Mouse (Mus musculus): ENCODE data around the gene Hook2.
A peak's percentile ranks its signal among the peaks of the same experiment; 100 is the strongest.

Hook2 gene

DNA sequence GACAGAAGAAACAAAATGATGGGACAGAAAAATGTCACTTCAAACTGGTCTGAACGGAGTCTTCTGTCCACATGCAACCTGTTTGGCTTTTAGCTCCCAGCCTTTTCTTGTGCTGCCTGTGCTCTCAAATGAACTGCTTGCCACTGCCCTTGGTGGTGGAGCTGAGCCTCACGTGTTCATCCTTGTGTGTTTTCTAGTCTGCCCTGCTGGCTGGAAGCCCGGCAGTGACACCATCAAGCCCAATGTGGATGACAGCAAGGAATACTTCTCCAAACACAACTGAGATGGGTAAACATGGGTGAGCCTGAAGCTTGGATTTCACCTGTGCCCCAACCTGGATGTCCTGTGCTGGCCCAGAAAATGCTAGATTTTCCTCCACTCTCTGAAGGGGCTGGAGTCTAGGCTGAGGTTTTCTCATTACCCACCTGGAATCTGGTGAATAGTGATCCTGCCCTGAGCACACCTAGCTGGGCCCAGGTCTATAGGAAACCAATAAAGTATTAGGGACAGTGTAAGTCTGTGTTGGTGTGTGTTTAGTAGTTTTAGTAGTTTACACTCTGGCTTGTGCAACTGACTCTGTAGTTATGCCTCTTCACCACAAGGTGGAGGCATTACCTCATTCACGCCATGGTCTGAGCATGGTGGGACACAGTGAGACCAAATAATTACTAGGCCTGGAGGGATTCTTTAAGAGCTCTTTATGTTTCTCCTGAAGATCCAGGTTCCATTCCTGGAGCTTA, 16.4 kb upstream of the Hook2 start:
- peak in 1 of 2 experiments; percentile 55 for DNase-seq

DNA sequence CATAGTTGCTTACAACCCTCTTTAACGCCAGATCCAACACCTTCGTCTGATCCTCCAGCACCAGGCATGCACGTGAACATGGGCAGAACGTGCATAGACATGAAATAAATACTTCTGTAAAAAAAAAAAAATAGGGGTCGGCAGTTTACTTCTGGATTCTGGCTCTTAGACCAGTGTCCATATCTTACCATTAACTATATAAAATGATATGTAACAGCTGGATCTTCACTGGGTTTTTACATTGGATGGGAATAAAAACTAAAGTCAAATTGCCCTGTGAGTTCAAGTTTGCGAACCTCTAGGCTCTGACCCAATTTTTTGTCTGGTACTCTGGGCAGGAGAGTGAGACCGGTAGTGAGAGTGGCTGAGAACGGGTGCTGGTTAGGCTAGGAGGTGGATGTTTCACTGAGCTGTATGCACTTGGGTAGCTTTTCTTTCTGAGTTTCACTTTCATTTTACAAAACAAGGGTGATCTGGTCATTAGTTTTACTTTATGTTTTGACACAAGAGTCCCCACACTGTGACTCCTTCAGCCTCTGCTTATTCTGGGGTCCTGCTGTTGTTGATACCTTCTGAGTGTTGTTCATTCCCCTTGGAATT, 15.8 kb upstream of the Hook2 start:
- no peak for DNase-seq

DNA sequence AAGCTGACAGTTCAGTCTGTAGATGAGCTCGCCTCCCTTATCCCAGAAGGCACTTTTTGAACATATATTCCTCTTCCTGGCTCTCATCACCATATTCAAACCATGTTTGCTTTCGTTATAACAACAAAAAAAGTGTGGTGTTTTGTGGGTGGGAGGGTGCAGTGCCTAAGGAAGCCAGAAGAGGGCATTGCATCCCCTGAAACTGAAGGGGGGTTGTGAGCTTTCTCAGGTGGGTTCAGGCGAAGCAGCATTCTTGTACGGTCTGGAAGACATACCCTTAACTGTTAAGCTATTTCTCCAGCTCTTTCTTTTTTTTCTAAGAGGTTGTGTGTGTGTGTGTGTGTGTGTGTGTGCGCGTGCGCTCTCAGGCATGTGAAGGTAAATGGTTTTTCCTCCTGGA, 15.0 kb upstream of the Hook2 start:
- DNase-seq: peak; percentile 49 to 51

DNA sequence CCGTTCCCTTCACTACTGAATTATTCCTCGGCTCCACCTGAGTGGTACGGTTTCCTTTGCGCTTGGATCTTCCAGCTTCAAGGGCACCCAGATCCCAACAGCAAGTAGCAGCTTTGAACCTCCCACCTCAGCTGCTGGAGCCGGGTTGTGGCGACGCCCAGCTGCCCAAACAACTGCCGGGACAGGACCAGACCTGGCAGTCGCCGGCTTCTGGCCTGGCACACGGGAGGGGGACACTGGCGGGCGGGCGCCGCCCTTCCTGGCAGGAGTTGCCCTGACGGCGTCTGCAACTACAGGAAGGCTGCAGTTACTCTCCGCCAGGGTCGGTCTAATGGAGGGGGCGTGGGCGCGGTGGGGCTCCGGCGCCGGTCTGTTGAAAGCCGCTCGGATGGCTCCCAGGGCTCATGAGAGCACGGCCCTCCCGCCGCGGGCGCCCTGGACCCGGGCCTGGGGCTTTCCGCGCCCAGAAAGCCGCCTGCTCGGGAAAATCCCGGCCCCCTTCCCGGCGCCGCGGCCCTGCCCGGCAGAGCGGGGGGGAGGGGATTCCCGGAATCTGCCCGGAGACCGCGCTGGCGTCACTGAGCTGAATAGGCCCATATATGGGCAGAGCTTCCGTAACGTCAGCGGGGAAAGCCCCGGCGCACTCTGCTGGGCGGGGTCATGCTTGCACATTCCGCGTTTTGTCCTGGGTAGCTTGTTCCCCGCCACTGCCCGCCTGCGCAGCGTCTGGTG, 14.2 kb upstream of the Hook2 start:
- DNase-seq: peak; percentile 92 to 93

DNA sequence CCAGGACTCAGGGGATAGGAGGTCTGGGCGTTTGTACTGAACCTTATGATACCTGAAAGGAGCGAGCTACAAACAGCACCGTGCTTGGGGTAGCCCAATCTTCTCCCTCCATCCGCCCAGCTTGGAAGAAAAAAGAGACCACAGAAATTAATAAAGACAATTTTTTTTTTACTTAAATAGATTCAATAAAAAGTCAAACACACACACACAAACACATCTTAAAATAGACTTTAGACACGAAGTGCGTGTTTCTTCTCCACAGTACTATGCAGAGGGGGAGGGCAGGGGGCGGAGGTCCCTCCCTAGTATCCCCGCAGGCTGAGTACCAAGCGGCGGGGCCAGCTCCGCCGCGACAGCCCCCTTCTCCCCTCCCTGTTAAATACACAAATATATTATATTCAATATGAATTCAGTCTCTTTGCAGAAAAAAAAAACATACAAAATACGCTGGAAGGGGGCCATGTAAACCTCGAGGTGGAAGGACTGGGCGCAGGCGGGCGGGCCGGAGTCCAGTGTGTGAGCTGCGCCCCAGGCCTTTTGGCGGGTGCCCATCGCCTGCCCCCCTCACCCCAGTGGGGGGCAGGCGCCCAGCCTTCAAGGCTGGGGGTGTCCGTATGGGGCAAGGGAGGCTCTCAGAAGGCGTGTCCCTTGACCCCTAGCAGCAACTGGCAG, 13.5 kb upstream of the Hook2 start:
- DNase-seq: no peak

DNA sequence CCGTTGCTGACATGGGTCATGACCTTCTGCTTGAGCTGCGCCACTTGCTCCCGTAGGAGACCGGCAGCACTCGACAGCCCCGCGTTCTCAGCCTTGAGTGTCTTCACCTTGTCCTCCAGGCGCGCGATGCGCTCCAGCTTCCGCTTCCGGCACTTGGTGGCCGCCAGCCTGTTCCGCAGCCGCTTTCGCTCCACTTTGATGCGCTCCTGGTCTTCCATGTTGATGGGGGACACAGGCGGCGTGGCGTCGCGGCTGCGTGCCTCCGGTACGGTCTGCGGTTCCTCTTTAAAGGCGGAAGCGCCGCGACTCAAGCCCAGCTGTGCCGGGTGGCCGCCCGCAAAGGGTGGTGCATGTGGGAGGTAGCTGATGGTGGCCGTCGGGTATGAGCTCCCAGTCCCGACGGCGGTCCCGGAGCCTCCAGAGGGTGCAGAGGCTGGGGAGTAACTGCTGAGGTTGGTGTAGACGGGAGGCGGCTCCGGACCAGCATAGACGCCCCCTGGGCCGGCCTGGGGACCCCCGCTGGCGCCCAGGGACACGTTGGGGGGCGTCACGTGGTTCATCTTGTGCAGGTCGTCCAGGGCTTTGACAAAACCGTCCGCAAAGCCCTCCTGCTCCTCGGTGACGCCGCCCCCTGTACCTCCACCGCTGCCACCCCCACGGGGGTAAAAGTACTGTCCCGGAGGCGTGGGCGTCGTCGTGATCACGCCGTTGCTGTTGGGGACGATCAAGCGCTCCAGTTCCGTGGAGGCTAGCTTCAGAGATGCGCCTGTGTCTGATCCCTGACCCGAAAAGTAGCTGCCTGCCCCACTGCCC, 12.8 kb upstream of the Hook2 start:
- peak; percentile 47 to 50 for DNase-seq

DNA sequence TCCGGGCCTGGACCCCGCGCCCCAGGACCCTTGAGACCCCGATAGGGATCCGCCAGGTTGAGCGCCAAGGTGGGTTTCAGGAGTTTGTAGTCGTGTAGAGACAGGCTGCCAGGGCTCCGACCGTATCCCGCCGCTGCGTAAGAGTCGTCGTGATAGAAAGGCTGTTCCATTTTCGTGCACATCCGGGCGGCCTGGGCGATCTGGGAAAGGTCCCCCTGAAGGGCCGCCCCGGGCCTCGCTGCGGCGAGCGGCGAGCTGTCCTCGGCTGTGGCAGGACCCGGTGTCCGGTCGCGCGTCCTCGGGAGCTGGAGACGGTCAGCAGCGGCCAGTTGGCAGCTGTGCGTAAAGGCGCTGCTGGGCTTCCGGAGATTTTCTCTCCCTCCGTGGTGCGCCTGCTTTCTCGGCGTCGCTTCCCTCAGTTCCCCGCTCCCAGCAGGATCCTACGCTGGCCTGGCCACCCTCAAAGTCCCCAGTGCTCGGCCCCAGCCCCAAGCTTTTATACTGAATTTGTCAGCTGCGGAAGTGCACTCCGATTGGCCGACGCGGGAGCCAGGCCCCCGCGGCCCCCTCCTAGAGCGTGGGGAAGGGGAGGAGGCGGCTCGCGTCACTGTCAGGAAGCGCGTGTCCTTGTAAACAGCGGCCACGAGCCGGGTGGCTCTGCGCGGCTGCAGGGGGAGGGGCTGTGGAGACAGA, 12.0 kb upstream of the Hook2 start, which contains the start of gene Junb:
Junb (minus strand) TSS at position 471 of the 693 bp plus-strand sequence.
- DNase-seq: peak; percentile 84 to 87

DNA sequence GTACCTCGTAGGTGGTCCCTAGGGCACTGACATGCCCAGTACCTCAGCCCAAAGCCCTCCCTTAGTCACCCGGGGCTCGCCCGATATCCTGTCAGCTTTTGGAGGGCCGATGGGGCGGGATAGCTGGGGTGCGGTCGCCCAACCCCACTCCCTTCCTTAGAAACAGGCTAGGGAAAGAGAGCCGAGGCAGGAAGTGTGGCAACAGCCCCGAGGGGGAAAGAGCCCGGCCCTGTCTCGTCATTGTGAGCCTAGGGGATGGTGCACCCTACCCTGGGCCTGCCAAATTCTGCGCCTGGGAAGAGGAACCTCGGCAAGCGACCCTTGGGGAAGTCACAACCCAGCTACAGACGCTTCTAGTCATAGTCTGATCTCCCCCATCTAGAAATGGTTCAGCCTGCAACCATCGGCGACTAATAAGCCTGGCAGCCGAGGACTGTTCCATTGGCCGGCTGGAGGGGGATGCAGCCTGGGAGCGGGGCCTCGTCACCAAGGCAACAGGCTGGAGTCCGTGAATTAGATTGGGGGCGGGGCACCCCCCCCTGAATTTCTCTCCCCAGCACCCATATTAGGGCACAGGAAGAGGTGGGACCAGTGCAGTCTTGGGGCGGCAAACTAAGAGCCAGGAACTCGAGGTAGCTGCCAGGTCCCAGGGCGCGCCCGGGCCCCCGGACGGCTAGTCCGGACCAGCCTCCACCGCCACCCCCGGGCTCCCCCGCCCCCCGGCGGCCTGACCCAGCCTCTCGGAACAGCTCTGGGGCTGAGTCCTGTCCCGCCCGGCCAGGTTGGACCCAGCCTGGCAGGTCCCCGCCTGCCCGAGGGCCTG, 10.6 kb upstream of the Hook2 start:
- DNase-seq: peak; percentile 85 to 88

DNA sequence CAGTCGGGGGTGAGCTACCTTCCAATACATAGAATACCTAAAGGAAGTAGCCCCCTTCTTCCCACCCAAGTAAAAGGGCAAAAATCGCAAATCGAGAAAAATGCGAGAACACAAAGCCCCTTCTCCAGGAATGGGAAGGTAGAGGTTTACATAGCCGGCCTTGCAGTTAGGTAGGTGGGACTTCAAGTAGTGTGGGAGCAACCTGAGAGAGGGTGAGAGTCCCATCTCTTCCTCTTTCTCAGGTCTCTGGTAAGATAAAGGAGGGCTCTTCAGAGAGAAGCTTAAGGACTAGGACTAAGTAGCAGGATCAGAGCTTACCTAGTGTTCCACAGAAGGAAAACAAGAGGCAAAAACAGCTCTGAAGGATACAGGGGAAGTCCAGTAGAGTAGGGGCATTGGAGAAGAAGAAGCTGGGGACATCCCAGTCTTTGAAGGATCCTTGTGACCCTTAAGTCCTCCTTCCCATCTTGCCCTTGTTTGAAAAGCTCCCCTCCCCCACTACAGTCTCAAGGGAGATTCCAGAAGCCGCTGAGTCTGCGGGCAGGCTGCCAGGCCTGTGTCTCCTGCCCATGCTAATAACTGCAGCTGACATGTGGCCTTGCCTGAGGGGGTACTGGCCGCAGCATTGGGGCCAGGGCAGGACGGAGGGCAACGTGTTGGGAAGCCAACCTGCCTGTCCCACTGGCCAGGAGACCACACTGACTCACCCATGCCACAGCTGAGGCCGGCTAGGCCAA, 9.6 kb upstream of the Hook2 start:
- peak; percentile 50 to 53 for DNase-seq

DNA sequence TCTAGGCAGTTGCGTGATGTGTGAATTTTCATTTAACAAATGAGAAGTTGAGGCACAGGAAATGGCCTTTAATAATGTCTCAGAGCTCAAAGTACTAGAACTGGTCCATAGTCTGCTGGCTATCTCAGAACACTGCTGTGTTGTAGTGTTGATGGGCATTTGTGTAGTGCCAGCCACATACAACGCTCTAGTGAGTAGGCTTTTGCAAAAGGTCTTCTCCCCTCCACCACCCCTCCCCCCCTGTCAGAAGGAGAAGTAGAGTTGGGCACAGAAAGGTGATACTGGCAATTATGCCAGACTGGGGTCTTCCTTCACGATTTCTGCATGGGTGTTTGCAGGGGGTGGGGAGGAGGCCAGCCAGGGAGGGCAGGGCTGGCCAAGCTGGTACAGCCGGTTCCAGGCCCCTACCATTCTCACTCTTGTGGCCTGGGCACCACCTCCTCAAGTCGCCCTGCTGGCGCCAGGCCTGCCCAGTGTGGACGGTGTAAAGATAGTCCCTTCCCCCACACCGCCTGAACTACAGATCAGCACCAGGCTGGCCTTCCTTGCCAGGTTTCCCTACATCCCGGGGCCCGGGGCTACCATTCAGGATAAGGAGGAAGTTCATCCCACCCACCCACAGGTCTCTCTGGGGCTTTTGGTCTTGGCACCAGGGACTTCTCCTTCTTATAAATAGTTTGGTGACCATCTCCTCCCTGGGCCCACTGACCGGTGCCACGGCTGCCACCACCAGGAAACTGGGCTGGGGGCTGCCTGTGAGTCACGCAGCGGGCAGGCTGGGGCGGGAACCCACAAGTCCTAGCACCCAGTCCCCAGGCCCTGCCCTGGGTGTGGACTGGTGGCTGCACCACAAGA, 8.5 kb upstream of the Hook2 start:
- DNase-seq: no peak

DNA sequence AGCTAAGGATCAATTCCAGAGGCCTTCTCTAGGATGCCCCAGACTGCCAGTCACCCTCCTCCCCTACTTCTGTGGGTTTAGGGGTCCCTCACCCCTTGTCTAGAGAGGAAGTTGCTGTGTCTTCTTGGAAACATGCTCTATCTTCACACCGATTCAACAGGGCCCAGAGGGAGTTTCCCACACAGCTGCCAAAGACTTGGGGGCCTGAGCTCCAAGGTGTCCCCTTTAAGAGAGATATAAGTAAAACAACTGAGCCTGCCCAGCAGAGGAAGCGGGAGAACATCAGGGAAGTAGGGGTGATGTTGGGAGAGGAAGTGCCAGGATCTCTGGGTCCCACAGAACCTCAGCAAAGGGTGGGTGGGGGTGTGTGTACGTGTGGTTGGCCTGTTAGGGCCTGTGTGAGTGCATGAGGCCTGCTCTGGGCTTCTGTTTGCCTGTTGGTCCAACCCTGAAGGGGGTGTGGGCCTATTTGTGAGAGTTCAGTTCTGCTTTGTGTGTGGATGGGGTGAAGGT, 7.8 kb upstream of the Hook2 start:
- DNase-seq: no peak

DNA sequence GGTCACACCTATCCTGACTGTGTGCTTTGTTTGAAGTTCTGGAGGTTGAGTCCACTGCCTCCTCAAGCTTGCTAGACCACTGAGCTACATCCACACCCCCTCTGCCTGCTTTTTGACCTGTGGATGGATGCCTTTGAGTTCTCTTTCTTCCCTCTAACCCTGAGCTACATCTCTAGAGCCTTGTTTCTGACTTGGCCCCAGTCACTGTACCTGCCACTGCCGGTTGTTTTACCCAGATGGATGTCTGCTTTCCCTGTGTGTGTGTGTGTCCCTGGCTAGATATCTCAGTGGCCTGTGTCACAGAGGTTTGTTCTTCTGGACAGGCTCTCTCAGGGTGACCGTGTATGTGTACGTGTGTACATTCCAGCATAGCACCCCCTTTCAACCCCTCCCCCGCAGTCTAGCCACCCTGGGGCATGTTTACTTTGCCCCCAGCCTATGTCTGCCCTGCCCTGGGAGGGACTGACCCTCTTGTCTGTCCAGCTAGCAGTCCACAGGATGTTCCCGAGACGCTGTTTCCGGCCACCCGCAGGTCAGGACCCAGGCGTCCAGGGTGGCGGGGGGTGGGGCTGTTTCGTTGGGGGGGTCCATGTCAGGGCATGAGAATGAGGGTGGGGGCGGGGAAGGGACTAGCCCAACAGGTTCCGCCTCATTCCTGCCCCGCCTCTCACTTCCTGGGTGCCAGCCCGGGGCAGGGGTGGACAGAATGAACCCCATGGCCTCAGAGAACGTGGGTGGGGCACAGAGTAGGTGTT, 5.9 kb upstream of the Hook2 start:
- DNase-seq: no peak

DNA sequence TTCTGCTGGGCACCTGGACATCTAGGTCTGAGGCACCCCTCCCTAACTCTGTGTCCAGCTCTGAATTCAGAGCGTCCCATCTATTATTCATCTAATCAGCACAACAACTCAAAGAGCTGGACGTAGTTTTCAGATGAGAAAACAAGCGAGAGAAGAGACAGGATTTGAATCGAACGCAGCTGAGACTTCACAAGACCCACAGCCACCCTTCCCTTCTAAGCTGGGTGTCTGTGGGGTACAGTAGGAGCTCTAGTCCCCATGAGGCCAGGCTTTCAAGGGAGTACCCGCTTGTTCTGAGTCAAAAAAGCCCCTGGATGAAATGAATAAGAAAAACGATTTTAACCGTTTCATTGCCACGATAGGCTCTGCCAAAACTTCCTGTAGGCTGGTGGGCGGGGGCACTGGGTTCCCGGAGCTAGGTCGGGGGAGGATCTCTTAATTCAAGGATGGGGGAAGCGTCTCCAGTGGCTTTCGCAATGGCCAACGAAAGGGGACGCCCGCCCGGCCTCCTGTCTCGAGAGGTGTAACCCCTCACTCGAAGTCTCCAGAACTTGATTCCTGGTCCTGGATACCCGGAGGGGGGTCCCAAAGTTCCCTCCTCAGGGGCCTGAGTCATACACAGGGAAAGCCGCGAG, 5.2 kb upstream of the Hook2 start:
- DNase-seq: no peak

DNA sequence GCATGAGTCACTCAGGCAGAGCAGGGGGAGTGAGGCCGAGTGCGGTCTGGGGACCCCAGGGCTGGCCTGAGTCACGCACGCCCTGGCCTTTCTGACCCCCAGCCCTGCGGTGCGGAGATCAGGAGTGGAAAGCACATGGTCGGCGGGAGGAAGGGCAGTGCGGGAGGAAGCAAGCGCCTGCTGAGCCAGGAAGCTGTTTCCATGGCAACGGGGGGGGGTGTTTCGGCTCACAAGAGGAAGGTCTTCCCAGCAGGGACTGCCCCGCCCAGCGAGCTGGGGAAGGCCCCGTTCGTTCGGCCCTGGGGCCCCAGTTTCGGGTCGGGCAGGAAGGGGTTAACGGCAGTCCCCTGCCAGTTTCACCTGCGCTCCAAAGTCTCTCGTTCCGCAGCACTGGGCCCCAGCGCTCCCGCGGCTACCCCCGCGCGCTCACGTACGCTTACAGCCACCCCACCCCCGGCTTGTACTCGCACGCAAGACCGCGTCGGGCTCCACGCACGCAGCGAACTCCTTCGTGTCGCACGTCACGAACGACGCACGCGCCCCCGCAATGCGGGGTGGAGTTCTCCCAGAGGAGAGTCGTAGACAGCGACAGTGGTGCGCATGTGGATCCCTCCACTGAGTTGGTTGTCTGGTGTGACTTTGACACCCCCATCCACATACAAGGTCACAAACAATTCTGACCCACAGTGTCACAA, 4.6 kb upstream of the Hook2 start:
- peak; percentile 86 to 91 for DNase-seq

DNA sequence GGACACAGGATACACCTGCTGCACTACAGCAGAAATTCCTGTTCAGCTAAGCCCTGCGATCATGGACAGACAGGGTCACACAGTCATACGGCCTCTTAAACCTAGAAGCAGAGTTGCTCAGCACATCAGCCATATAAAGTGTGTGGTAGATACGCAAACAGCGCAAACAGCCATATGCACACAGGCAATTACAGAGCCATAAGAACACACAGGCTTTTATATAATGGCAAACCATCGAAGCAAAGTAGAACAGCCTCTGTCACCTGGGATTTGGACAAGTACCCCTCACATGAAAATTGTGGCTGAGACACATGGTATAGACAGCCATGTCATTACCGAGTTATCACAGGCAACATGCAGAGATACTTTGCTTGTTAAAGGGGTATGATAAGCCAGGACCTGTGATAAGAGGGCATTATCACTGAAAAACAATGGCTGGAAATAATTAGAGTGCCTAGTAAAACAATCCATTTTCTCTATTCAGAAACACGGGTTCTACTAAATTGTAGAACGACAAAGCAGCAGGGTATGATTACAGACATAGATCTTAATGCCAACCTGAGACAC, 3.9 kb upstream of the Hook2 start:
- DNase-seq: no peak

DNA sequence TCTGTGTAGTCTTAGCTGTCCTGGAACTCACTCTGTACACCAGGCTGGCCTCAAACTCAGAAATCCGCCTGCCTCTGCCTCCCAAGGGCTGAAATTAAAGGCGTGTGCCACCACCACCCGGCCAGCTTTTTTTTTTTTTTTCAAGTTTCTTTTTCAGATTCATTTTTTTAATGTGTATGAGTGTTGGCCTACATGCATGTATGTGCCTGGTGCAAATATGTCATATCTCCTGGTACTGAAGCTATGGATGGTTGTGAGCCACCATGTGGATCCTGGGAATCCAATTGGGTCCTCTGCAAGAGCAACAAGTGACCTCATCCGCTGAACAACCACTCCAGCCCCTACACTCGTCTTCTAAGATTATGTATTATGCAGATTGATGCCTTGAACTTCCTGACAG, 3.0 kb upstream of the Hook2 start:
- no peak for DNase-seq

DNA sequence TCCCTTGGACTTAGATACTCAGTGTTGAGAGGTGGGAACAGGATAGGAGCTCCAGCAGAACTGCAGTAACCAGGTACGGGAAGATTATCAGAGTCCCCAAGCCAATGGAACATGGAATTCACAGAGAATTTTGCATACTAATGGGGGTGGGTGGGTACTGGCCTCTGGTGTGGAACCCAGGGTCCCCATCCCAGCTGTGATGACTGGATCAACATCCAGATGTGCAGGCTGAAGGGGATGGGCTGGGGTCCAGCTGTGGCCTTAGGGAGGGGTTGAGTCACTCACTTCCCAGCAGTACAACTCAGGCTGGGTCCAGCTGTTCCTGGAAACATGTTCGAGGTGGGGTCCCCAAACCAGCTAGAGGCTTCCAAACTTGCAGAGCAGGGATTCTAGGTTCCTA, 2.5 kb upstream of the Hook2 start:
- DNase-seq: no peak

Data from cerebellum, postnatal 36 days (tissue).